Mouse (Mus musculus): ENCODE data around the gene Plxnb2.

Plxnb2 gene

DNA sequence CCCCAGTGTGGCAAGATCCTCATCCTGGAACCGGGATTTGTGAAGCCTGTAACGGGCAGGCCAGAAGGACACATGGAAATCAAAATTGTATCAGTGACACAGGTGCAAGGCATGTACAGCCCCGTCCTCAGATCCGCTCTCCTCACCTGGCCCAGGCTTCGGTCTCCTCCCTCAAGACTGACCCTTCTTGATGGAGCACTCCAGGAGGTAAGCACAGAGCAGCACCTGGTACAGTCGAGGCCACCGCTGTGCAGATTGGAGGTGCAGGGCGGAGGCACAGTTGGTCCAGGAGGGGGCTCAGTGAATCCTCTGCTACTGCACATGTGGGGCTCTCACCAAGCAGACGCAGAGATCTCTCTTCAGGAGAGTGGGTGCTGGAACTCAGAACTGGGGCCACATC, 55.2 kb downstream of the Plxnb2 start:
- peak; percentile 49 for DNase-seq

DNA sequence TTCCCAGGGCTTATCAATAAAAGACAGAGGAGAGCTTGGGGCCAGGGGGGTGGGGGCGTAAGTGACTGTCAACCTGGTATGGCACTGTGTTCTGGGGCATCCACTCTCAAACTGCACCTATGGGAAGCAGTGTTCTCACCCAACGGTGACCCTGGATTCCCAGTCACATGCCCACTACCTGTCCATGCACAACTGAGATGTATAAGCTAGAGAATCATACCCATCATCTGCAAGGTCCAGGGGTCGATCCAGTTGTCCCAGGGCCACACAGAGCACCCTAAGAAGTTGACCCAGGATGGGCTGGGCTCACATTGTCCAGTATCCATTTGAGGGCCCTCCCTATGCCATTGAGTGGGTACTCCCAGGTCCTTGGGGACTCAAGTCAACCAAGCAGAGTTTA, 56.3 kb downstream of the Plxnb2 start:
- DNase-seq: peak; percentile 44

DNA sequence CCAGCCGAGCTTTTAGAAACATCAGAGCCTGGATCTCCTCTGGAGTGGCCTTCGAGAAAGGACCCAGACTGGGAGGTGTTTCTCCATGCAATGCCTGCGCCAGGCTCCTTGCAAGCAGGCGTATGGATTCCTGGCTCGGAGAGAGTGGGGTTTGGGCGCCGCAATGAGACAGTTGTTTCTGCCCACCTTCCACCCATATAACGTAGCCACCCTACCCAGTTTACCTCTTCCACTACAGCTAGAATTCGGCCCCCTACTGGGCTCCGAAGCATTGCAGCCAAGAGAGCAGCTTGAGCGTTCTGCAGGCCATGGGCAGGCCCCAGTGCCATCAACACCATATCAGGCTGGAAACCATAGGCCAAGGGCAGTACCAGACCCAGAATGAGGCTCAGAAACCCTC, 57.0 kb downstream of the Plxnb2 start:
- DNase-seq: peak; percentile 76

DNA sequence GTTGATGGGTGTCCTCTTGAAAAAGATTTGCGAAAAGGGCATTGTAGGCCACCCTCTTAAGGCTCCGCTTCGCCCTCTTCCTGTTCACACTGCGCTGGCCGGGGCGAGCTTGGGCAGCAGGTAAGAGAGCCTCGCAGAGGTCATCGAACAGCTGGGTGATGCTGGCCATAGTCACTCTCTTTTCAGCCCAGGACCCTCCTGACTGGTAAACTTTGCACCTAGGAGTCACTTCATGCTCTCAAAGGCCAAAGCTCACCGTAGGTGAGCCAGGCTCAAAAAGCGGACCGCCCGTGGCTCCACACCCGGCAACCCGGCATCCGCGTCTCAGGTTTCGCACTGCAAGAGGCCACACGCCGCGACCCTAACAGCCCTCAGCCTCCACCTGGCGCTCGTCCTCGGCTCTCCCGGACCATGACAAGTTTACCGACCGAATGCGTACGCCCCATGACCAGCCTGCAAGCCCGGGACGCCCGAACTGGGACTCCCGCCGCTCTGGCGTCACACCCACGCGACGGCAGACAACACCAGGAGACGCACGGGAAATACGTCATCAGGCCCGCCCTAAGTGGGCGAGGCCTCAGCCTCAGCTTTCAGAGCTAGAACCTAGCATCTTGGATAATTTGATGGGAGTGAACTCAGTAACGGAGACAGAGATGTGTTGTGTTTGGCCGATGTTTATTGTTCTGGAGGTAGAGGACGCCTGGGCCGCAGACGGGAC, 57.8 kb downstream of the Plxnb2 start, which contains the start of gene Tubgcp6:
Tubgcp6 (minus strand) TSS at position 464 of the 718 bp plus-strand sequence.
- DNase-seq: peak; percentile 95

DNA sequence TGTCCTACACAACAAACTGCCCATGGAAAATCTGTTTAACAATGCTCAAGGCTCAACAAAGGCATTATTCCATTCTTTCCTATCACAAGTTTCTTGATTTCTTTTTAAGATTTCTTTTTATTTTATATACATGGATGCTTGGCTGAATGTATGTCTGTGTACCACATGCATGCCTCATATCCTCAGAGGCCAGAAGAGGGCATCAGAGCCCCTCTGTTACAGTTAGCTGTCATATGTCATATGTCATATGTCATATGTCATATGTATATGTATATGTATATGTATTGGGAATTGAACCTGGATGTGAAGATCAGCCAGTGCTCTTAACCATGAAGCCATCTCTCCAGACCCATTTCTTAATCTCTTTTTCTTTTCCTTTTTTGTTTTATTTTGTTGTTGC, 62.6 kb downstream of the Plxnb2 start:
- DNase-seq: no peak

DNA sequence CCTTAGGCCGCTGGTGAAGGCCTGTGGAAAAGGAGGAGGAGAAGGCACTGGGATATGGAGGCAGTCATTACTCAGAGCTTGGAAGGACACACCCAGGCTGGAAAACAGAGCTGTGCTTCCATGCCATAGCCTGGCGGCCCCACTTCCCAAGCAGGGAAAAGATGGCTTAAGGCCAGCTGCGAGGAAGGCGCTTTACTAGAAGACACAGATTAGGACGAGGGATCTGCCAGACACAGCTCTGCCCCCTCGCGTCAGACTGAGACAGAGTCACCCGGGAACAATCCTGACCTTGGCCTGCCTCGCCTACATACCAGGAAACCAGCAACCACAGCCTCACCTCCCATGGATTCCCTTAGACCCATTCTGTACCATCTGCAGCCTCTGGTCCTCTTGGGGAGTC, 70.4 kb downstream of the Plxnb2 start:
- DNase-seq: peak; percentile 83

DNA sequence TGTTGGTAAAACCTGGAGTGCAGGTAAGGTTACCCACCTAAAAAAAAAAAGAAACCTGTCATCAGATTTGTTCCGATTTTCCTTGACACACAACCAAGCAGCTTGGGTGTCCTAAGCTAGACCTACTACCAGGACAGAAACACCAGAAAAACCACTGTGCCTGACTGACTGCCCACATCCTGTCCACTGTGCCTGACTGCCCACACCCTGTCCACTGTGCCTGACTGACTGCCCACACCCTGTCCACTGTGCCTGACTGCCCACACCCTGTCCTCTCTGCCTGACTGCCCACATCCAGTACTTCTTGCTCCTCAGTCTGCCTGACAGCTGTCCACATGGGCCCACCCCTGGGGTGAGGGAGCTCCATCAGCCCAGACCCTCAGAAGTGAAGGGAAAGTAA, 73.6 kb downstream of the Plxnb2 start:
- DNase-seq: peak; percentile 56

DNA sequence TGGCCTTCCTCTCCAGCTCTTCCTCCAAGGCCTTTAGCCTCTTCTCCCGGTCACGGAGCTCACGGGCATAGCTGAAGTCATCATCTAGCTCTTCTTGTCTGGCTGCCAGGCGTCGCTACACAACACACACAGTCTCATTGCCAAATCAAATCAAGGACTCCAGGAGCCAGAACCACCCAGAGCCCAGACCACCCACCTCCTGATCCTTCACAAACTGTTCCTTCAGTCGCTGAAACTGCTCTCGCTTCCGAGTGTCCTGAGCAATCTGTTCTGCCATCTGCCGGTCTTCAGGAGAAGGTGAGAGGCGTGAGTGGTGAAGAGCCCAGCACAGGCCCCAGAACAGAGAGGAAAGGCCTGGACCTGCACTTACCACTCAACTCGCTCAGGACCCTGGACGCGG, 74.5 kb downstream of the Plxnb2 start:
- DNase-seq: peak; percentile 92

All from cerebellum, adult 11-12 months (tissue).